Mouse (Mus musculus) intestine, embryonic 16.5 days (tissue): ENCODE data around the gene Unkl. TPM values are rescaled to one million over a fixed set of nuclear protein-coding genes. Genes with fewer than 3 reads are reported as not detected.

Experiments used
- ATAC-seq: fragments of 200-750 bp; cut with Nextera tagmentation; 2 replicates; pipeline ENCODE4 v1.8.0; 2017; ENCODE audit warnings: moderate TSS enrichment, moderate library complexity
- H3K27ac ChIP-seq: fragments of 300-500 bp; sonication (generic); 2 replicates; pipeline ENCODE4 v1.5.1; 2014; ENCODE audit warnings: mild to moderate bottlenecking, low read length
- H3K27me3 ChIP-seq: fragments of 300-500 bp; sonication (generic); replicated peaks from 2 replicates; pipeline ENCODE4 v1.6.1; 2014; ENCODE audit warnings: low read length, control low read depth, mixed read lengths; ENCODE audit not compliant: control insufficient read depth, insufficient read depth
- H3K36me3 ChIP-seq: fragments of 300-500 bp; sonication (generic); 2 replicates; pipeline ENCODE4 v1.6.1; 2014; ENCODE audit warnings: low read length, control low read depth; ENCODE audit not compliant: control insufficient read depth, insufficient read depth
- H3K4me1 ChIP-seq: fragments of 300-500 bp; sonication (generic); 2 replicates; pipeline ENCODE4 v1.6.1; 2014; ENCODE audit warnings: low read length, control low read depth, mixed read lengths; ENCODE audit not compliant: control insufficient read depth, insufficient read depth
- H3K4me2 ChIP-seq: fragments of 300-500 bp; sonication (generic); 2 replicates; pipeline ENCODE4 v1.6.1; 2014; ENCODE audit warnings: low read depth, low read length, control low read depth
- H3K4me3 ChIP-seq: fragments of 300-500 bp; sonication (generic); 2 replicates; pipeline ENCODE4 v1.5.1; 2014; ENCODE audit warnings: mild to moderate bottlenecking, low read length
- H3K9ac ChIP-seq: fragments of 300-500 bp; sonication (generic); 2 replicates; pipeline ENCODE4 v1.6.1; 2014; ENCODE audit warnings: low read depth, low read length
- H3K9me3 ChIP-seq: fragments of 300-500 bp; sonication (generic); 2 replicates; pipeline ENCODE4 v1.6.1; 2016; ENCODE audit warnings: low read length, control low read depth; ENCODE audit not compliant: control insufficient read depth
- WGBS: fragments of 180-500 bp; shearing (Covaris S2); extraction: QIAGEN DNeasy Blood & Tissue Kit; methylation state at CpG from one replicate; pipeline ENCODE4 v1.1.7; 2014; 5-methylcytosine and 5-hydroxymethylcytosine counted together
- polyA plus RNA-seq: library from polyadenylated mRNA; unstranded; fragments of >200 nt; fragmentation: Nextera tagmentation; extraction: Ambion mirVana; gene quantifications from 2 replicates; pipeline ENCODE4 v1.2.1, GENCODE M21; 2015

Unkl gene
- polyA plus RNA-seq, 1 experiment from 2014 or later: 4.8 TPM

DNA sequence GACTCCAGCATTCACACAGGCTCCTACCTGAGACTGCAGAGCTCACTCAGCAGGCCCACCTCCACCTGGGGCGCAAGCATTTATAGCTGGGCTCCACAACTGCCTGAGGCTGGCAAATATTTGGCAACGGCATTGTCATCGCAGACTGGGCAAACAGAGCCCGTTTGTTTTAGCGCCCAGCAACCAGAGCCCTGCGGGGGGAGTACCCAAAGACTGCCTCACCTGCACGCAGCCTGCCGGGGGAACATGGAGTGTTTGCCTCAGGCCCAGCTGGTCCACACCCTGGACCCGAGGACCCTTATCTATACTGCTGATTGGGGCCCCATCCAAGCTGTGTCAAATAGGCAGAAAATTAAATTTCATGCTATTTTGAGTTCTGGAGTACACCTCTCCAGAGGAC, 12.8 kb upstream of the Unkl start, which contains the start of gene Gm38655:
TSS of gene Gm38655 (minus strand) at position 61 of the 400 bp plus-strand sequence.
- ATAC-seq: peak; percentile 74
- WGBS: 47% methylated on average over 9 of the region's 9 CpGs
- Histone ChIP-seq H3K27me3 (no peaks in the 10 kb centered on the region), H3K36me3 (no peaks in the 10 kb centered on the region), H3K27ac (no peak within 1 kb of the TSS), H3K4me2 (no peak within 1 kb of the TSS), H3K9ac (peak within 1 kb of the TSS; percentile 3; the same call in 1 of the 2 replicates), H3K9me3 (no peaks in the 10 kb centered on the region), H3K4me1 (peaks cover 5% of the 10 kb centered on the region; the same call in 1 of the 2 replicates), H3K4me3 (no peak within 1 kb of the TSS)

- Histone ChIP-seq H3K36me3 (no peaks in the 10 kb centered on the region), H3K9ac (0 out of 2 replicates have a peak overlapping the region, but pooled peaks have one; percentile 81), H3K4me3 (no peak overlapping the region), H3K4me1 (peaks cover 21% of the 10 kb centered on the region), H3K4me2 (no peak overlapping the region; the same call in 1 of the 2 replicates), H3K27ac (no peak overlapping the region), H3K27me3 (no peaks in the 10 kb centered on the region), H3K9me3 (no peaks in the 10 kb centered on the region)
- ATAC-seq: no peak
These were observed 5.0 kb upstream of the Unkl start for GRCm38 (mm10) chr17:25183232-25183631.

DNA sequence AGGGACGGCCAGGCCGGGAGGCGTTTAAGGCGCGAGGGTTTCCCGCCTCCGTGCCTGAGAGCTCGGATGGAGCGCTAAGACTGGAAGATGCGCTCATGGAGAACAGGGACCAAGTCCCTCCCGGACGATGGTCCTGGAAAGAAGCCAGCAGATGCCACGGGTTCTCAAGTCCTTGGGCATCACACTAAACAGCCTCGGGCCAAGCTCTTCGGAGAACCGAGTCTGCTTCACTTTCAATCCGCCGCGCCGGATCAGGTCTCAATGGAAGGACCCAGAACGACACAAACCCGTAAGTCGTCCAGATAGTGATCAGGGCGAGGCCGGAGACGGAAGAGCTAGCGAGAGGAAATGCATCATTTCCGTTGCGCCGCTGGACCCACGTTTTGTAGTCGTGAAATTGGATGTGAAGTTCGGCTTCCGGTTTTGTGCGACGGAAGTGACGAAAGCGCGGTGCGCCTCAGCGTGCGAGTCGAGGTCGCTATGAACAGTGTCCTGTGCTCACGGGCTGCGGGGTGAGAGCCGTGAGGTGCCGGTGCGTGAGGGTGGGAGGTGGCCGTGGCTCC, 4.0 kb upstream of the Unkl start, which contains the start of gene BC003965:
TSS of gene BC003965 (plus strand) at position 426 of the 563 bp plus-strand sequence.
- H3K4me1 ChIP-seq: peaks cover 21% of the 10 kb centered on the region
- no peaks in the 10 kb centered on the region for H3K36me3 ChIP-seq
- no peaks in the 10 kb centered on the region for H3K27me3 ChIP-seq
- H3K9me3 ChIP-seq: no peaks in the 10 kb centered on the region
- under 1% methylated on average over 50 of the region's 50 CpGs for WGBS
- peak within 1 kb of the TSS; percentile 81 for H3K9ac ChIP-seq
- ATAC-seq: peak; percentile 91
- peak within 1 kb of the TSS; percentile 98 for H3K4me3 ChIP-seq
- H3K4me2 ChIP-seq: peak within 1 kb of the TSS; percentile 89
- peak within 1 kb of the TSS; percentile 93 for H3K27ac ChIP-seq

- WGBS: 10% methylated on average over 17 of the region's 17 CpGs
- no peaks in the 10 kb centered on the region for H3K27me3 ChIP-seq
- peaks cover 25% of the 10 kb centered on the region for H3K4me1 ChIP-seq
- H3K4me3 ChIP-seq: peak overlapping the region; percentile 98
- H3K36me3 ChIP-seq: no peaks in the 10 kb centered on the region
- peak overlapping the region; percentile 81 for H3K9ac ChIP-seq
- peak; percentile 29 for ATAC-seq
- peak overlapping the region; percentile 89 for H3K4me2 ChIP-seq
- H3K27ac ChIP-seq: peak overlapping the region; percentile 54
- H3K9me3 ChIP-seq: no peaks in the 10 kb centered on the region
These were observed 3.2 kb upstream of the Unkl start for GRCm38 (mm10) chr17:25184961-25185360.

DNA sequence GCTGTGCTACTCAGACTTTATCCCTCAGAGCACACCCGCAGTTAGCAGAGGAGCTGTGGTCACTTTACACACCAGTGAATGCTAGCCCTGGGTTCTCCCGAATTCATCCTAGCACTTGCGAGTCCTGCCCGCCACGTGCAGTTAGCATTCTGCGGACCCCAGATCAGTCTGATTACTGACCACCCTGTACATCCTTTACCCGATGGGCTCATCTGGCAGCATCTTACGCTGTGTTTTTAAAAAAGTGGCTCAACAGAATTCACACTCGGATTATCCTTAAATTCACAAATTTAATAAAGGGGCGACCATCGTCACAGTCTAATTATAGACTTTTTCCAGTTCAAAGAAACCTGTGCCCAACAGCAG, 430 bp upstream of the Unkl start:
- Histone ChIP-seq H3K4me3 (peak overlapping the region; percentile 94), H3K36me3 (no peaks in the 10 kb centered on the region), H3K4me1 (peaks cover 25% of the 10 kb centered on the region), H3K4me2 (peak overlapping the region; percentile 87), H3K27ac (peak overlapping the region; percentile 73), H3K27me3 (no peaks in the 10 kb centered on the region), H3K9me3 (no peaks in the 10 kb centered on the region), H3K9ac (peak overlapping the region; percentile 95)
- WGBS: 7% methylated on average over 11 of the region's 11 CpGs
- no peak for ATAC-seq

DNA sequence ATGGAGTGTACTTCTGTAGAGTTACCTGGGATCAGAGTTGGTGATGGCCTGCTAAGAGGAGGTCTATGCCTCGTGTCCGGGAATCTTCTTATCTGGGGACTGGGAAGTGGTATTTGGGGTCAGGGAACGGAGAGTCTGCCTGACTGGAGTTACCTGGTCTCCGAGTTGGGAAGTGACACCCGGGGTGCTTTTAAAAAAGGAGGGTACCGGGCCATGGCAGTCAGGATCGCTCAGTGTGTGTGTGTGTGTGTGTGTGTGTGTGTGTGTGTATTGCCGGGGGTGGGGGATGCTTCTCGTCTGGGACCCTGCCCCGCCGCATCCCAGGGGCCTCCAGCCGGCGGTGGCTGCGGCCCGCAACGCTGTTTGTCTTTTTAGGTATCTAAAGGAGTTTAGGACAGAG, 894 bp downstream of the Unkl start:
- H3K4me2 ChIP-seq: peak overlapping the region; percentile 87
- no peaks in the 10 kb centered on the region for H3K9me3 ChIP-seq
- H3K27me3 ChIP-seq: no peaks in the 10 kb centered on the region
- ATAC-seq: no peak
- peaks cover 18% of the 10 kb centered on the region for H3K4me1 ChIP-seq
- peak overlapping the region; percentile 94 for H3K4me3 ChIP-seq
- H3K9ac ChIP-seq: peak overlapping the region; percentile 95
- H3K27ac ChIP-seq: no peak overlapping the region
- 4% methylated on average over 16 of the region's 16 CpGs for WGBS
- no peaks in the 10 kb centered on the region for H3K36me3 ChIP-seq

DNA sequence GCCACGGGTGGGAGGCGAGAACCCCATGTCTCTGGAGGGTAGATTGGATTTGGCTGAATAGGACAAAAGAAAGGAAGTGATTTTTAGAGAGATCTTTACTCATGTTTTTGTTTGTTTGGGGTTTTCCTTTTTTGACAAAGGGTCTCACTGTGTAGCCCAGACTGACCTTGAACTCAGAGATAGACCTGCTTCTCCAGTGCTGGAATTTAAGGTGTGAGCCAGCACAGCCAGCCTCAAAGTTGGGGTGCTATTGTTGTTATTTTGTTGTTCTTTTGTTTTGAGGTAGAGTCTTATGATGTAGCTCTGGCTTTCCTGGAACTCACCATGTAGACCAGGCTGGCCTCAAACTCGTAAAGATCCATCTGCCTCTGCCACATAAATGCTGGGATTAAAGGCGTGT, 14.2 kb downstream of the Unkl start:
- H3K4me2 ChIP-seq: no peak overlapping the region
- no peak overlapping the region for H3K4me3 ChIP-seq
- no peak overlapping the region for H3K27ac ChIP-seq
- no peak overlapping the region for H3K9ac ChIP-seq
- no peak for ATAC-seq
- H3K9me3 ChIP-seq: no peaks in the 10 kb centered on the region
- H3K36me3 ChIP-seq: peaks cover 22% of the 10 kb centered on the region
- no peaks in the 10 kb centered on the region for H3K27me3 ChIP-seq
- WGBS: 90% methylated on average over 4 of the region's 4 CpGs
- H3K4me1 ChIP-seq: no peaks in the 10 kb centered on the region

GRCm38 (mm10) chr17:25210006-25210405, 21.8 kb downstream of the Unkl start:
- Histone ChIP-seq H3K9me3 (no peaks in the 10 kb centered on the region), H3K4me2 (no peak overlapping the region), H3K9ac (no peak overlapping the region), H3K27me3 (no peaks in the 10 kb centered on the region), H3K27ac (no peak overlapping the region), H3K4me1 (no peaks in the 10 kb centered on the region), H3K4me3 (no peak overlapping the region), H3K36me3 (peaks cover 23% of the 10 kb centered on the region; the same call in 1 of the 2 replicates)
- WGBS: 75% methylated on average over 4 of the region's 4 CpGs
- no peak for ATAC-seq

DNA sequence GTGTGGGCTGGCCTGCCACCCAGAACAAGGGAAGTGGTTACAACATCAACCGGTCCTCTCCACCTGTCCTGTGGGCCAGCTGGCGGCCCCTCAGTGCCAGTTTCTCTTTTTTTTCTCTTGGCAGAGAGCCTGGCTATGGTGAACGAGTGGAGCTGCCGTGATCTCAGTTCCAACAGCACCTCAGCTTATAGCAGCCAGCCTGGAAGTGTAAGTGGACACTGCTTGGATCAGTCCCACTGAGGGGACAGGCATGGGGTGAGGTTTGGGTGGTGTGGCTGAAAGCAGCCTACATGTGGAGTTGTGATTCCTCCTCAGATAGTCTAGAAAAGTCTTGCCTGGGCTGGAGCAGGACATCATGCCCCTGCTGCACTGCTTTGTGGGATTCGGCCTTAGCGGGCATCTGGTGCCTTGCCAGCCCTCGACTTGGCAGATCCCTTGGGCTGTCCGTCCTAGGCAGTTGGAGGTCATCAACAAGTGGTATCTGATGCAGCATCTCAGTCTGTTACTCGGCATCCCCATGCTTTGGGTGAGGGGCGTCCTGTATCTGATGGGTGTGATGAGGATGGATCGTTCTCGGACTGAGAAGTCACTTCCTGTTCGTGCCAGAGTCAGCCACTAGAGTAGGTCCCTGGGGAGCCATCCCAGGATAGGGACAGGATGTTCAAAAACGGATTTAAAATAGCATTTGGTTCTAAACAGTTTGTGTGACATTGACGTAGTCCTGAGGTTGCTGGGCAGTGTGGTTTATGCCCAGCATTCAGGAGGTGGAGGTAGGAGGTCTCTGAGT, 22.7 kb downstream of the Unkl start:
- 84% methylated on average over 15 of the region's 15 CpGs for WGBS
- Histone ChIP-seq H3K4me3 (no peak overlapping the region), H3K9me3 (no peaks in the 10 kb centered on the region), H3K36me3 (peaks cover 19% of the 10 kb centered on the region; the same call in 1 of the 2 replicates), H3K9ac (no peak overlapping the region), H3K27ac (no peak overlapping the region), H3K27me3 (no peaks in the 10 kb centered on the region), H3K4me2 (no peak overlapping the region), H3K4me1 (no peaks in the 10 kb centered on the region)
- no peak for ATAC-seq
